Mouse (Mus musculus): ENCODE results near the gene Macrod1.

Gene Macrod1

DNA sequence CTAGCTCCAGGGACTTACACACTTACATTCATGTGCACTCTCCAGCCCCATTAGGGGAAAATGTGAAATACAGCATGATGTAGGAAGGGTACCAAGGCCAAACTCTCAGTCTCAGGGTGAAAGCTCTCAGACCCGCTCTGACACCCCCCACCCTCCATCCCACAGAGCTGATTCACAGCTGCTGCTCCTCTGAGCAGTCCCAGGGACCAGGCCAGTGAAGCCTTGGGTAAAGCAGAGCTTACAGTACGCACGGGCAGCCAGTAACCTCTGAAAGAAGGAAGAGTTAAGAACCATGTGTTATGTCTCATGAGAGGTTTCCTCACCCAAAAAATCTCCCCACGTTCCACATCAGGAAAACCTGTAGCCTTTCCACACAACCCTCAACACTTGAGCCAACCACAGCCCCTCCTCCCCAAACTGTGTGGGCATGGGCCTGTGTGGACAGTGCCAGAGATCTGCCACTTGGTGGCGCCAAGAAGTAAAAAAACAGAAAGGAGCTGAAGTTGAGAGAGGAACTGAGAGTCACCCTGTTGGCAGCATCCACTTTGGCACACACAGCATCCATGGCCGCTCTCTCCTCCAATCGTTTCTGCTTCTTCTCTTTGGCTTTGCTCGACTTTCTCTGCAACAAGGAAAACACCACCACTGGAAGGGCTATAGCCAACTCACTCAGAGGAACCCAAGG is 178.1 kb downstream of the Macrod1 start:
- DNase-seq (ENCODE audit: low read depth in 1 of 2, low spot score in 2 of 2): peak; percentile 48 to 79

DNA sequence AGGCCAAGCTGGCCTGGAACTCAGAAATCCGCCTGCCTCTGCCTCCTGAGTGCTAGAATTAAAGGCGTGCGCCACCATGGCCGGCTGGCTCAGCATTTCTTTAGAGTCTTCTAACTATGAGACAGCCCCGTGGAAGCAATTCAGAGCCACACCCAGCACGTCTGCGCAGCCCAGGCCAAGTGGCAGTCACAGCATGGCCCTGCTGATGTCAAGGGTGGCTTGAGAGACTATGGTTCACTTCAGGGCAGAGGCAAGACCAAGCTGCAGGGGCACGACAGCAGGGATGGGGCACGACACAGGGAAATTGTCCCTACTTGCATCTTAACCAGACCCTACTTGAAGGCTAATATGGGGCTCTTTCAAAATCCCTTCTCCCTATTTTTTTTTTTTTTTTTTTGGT is 178.9 kb downstream of the Macrod1 start:
- DNase-seq (ENCODE audit: low read depth in 1 of 2, low spot score in 2 of 2): no peak

GRCm38 (mm10) chr19:7236011-7236410 is 179.4 kb downstream of the Macrod1 start:
- DNase-seq (ENCODE audit: low read depth in 1 of 2, low spot score in 2 of 2): no peak

DNA sequence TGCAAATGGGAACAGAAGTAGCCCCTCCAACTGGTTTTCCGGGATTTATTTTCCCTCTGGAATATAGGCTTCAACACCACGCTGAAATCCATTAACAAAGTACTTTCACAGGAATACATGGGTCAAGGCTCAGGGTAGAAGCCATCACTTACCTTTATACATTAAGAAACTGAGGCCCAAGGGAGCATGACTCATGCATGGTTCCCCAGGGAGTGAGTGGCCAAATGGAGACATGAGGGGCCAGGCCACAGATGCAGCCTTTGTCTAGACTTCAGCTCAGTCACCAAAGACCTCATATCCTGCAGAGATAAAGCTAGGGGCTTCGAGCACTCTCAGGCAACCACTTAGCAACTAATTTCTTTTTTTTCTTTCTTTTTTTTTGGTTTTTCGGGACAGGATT is 180.1 kb downstream of the Macrod1 start:
- no peak for DNase-seq (ENCODE audit: low read depth in 1 of 2, low spot score in 2 of 2)

GRCm38 (mm10) chr19:7239574-7239973 is 183.0 kb downstream of the Macrod1 start:
- no peak for DNase-seq (ENCODE audit: low read depth in 1 of 2, low spot score in 2 of 2)

DNA sequence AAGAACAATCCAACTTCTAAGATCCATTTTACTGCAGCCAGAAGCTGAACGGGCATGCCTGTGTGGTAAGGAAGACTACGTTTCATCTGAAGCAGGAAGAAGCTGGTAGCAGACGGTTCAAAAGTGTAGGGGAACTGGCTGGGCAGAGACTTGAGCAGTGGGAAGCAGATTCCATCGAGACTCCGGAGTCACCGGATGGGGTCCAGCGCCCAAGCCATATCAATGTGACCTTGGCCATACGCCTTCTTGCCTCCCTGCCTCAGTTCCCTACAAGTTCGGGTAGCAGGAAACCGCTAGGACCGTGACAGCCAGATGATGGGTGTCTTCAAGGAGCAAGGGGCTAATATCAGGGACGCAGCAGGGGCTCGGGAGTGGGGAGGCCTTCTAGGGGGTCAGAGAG is 183.7 kb downstream of the Macrod1 start:
- DNase-seq (ENCODE audit: low read depth in 1 of 2, low spot score in 2 of 2): peak in 1 of 2 experiments; percentile 15

GRCm38 (mm10) chr19:7240782-7241690 is 184.4 kb downstream of the Macrod1 start, which contains the start of gene Naa40:
Naa40 (minus strand) TSS chr19:7241183.
- DNase-seq (ENCODE audit: low read depth in 1 of 2, low spot score in 2 of 2): peak; percentile 60 to 86

- DNase-seq (ENCODE audit: low read depth in 1 of 2, low spot score in 2 of 2): no peak
Observed at GRCm38 (mm10) chr19:7246021-7246420, 189.4 kb downstream of the Macrod1 start.
